Comparison of ENCODE assay signal across 27 mouse cellular contexts in the genomic region with DNA sequence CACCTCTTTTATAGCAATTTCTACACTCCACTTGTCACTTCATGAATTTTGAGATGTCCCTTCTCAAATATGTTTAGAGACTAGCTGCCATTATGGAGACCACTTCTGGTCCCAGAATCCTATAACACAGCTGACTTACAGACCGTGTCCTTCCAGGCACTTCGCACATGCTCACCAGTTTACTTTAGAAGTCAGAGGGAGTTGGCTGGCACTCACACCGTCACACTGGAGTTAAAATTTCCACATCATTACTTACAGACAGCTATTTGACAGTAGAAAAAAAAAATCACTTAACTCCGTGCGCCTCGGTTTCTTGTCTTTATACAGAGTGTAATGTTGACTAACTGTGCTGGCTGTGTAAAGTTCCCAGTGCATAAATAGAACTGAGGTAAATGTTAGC.
DNase-seq lines count a peak whose midpoint lies in the region; ATAC-seq lines count a peak whose summit lies in the region.
"Had no signal": no experiment of that assay in that cellular context is flagged by ENCODE, and none has a peak within 500 bp of the region (broad histone marks: within the 10 kb centered on the region; RNA-seq: fewer than 3 reads in every experiment).

No protein-coding gene starts in this region.

- H3K9ac ChIP-seq in kidney, embryonic 16.5 days (replicated peaks; ENCODE audit: low read length) = no peak overlapping the region
- H3K9ac ChIP-seq in lung, embryonic 15.5 days = no peak overlapping the region
- H3K9ac ChIP-seq in liver, embryonic 16.5 days (ENCODE audit: low read depth, low read length) = no peak overlapping the region
- H3K9ac ChIP-seq: embryonic facial prominence, embryonic 15.5 days; forebrain, embryonic 12.5 days; forebrain, postnatal 0 days; heart, embryonic 15.5 days; hindbrain, embryonic 13.5 days; limb, embryonic 15.5 days; midbrain, embryonic 15.5 days had no signal

- ATAC-seq in kidney, embryonic 16.5 days (ENCODE audit: low FRiP score, low TSS enrichment) = peak; percentile 73; the same call in 1 of the 2 replicates
- ATAC-seq in lung, embryonic 15.5 days (ENCODE audit: borderline replicate concordance, extremely low read depth, low FRiP score, low TSS enrichment) = 0 out of 2 replicates have a peak, but pooled peaks have one; percentile 35
- ATAC-seq in liver, embryonic 16.5 days (ENCODE audit: low read depth) = no peak
- ATAC-seq: CD4-positive, CD25-positive, alpha-beta regulatory T cell, adult 4 months; forebrain, postnatal 0 days; intestine, postnatal 0 days; midbrain, embryonic 15.5 days had no signal

- no peak overlapping the region for H3K4me3 ChIP-seq in kidney, embryonic 16.5 days (ENCODE audit: low read length)
- H3K4me3 ChIP-seq in lung, embryonic 15.5 days = no peak overlapping the region
- no peak overlapping the region for H3K4me3 ChIP-seq in brown adipose tissue, adult 24 weeks (ENCODE audit: insufficient read depth, low read depth, low read length)
- H3K4me3 ChIP-seq in liver, embryonic 16.5 days (ENCODE audit: low read depth, low read length) = no peak overlapping the region
- no peak overlapping the region for H3K4me3 ChIP-seq in hindbrain, embryonic 10.5 days
- H3K4me3 ChIP-seq: embryonic facial prominence, embryonic 10.5 days; embryonic facial prominence, embryonic 15.5 days; forebrain, embryonic 12.5 days; heart, embryonic 15.5 days; hindbrain, embryonic 13.5 days; limb, embryonic 15.5 days; midbrain, embryonic 10.5 days; midbrain, embryonic 15.5 days had no signal

- 38% methylated on average over 6 of the region's 6 CpGs for WGBS in kidney, embryonic 16.5 days
- WGBS in lung, embryonic 15.5 days = 33% methylated on average over 6 of the region's 6 CpGs
- 73% methylated on average over 6 of the region's 6 CpGs for WGBS in liver, embryonic 16.5 days (ENCODE audit: insufficient replicate concordance)
- WGBS in hindbrain, embryonic 10.5 days = 86% methylated on average over 6 of the region's 6 CpGs

- no peak for DNase-seq in kidney, adult 11 months
- DNase-seq in lung, postnatal 14 days = no peak
- DNase-seq in hindbrain, embryonic 10.5 days (ENCODE audit: low spot score) = no peak
- DNase-seq: adrenal gland, postnatal 25 days; cerebellum, adult 8-10 months; cerebellum, postnatal 25 days; forebrain, postnatal 0 days; gastrocnemius, postnatal 14 days; heart, postnatal 36 days; kidney, postnatal 36 days; right cerebral cortex, adult 18-20 months; spleen, adult 18-20 months; thymus, postnatal 14 days had no signal

- no peaks in the 10 kb centered on the region for H3K27me3 ChIP-seq in kidney, embryonic 16.5 days (ENCODE audit: insufficient read depth, low read length)
- H3K27me3 ChIP-seq in lung, embryonic 15.5 days = no peaks in the 10 kb centered on the region
- no peaks in the 10 kb centered on the region for H3K27me3 ChIP-seq in liver, embryonic 16.5 days (ENCODE audit: control insufficient read depth, insufficient read depth, low read depth, low read length)
- no peaks in the 10 kb centered on the region for H3K27me3 ChIP-seq in hindbrain, embryonic 10.5 days (ENCODE audit: insufficient read depth, poor library complexity, severe bottlenecking)
- H3K27me3 ChIP-seq: forebrain, embryonic 12.5 days; heart, embryonic 15.5 days; hindbrain, embryonic 13.5 days; limb, embryonic 15.5 days; midbrain, embryonic 15.5 days had no signal

- no peaks in the 10 kb centered on the region for H3K9me3 ChIP-seq in kidney, embryonic 16.5 days (ENCODE audit: low read length)
- no peaks in the 10 kb centered on the region for H3K9me3 ChIP-seq in lung, embryonic 15.5 days
- H3K9me3 ChIP-seq in liver, embryonic 16.5 days (replicated peaks; ENCODE audit: control insufficient read depth, low read length) = no peaks in the 10 kb centered on the region
- H3K9me3 ChIP-seq in hindbrain, embryonic 10.5 days = no peaks in the 10 kb centered on the region
- H3K9me3 ChIP-seq: embryonic facial prominence, embryonic 10.5 days; embryonic facial prominence, embryonic 15.5 days; forebrain, embryonic 12.5 days; heart, embryonic 15.5 days; hindbrain, embryonic 13.5 days; limb, embryonic 15.5 days; midbrain, embryonic 10.5 days; midbrain, embryonic 15.5 days had no signal

- H3K4me1 ChIP-seq in kidney, embryonic 16.5 days (ENCODE audit: insufficient read depth, low read length) = 0 out of 2 replicates have a peak, but pooled peaks cover 3% of the 10 kb centered on the region
- H3K4me1 ChIP-seq in lung, embryonic 15.5 days = 0 out of 2 replicates have a peak, but pooled peaks cover 6% of the 10 kb centered on the region
- peaks cover 13% of the 10 kb centered on the region for H3K4me1 ChIP-seq in brown adipose tissue, adult 24 weeks (ENCODE audit: control insufficient read depth, insufficient read depth, insufficient read length, low read length)
- peaks cover 26% of the 10 kb centered on the region for H3K4me1 ChIP-seq in liver, embryonic 16.5 days (ENCODE audit: control insufficient read depth, low read depth, low read length)
- peaks cover 21% of the 10 kb centered on the region for H3K4me1 ChIP-seq in hindbrain, embryonic 10.5 days (replicated peaks)
- H3K4me1 ChIP-seq: embryonic facial prominence, embryonic 15.5 days; hindbrain, embryonic 13.5 days; limb, embryonic 15.5 days had no signal

- no peak overlapping the region for H3K4me2 ChIP-seq in kidney, embryonic 16.5 days (replicated peaks; ENCODE audit: low read depth, low read length)
- H3K4me2 ChIP-seq in lung, embryonic 15.5 days = no peak overlapping the region
- no peak overlapping the region for H3K4me2 ChIP-seq in liver, embryonic 16.5 days (ENCODE audit: low read depth, low read length)
- H3K4me2 ChIP-seq: embryonic facial prominence, embryonic 15.5 days; forebrain, embryonic 12.5 days; heart, embryonic 15.5 days; hindbrain, embryonic 13.5 days; limb, embryonic 15.5 days; midbrain, embryonic 15.5 days had no signal

- H3K36me3 ChIP-seq in kidney, embryonic 16.5 days (ENCODE audit: insufficient read depth, low read length) = no peaks in the 10 kb centered on the region
- no peaks in the 10 kb centered on the region for H3K36me3 ChIP-seq in lung, embryonic 15.5 days
- no peaks in the 10 kb centered on the region for H3K36me3 ChIP-seq in liver, embryonic 16.5 days (ENCODE audit: control insufficient read depth, insufficient read depth)
- H3K36me3 ChIP-seq in hindbrain, embryonic 10.5 days = no peaks in the 10 kb centered on the region
- H3K36me3 ChIP-seq: embryonic facial prominence, embryonic 10.5 days; embryonic facial prominence, embryonic 15.5 days; forebrain, embryonic 12.5 days; heart, embryonic 15.5 days; hindbrain, embryonic 13.5 days; limb, embryonic 15.5 days; midbrain, embryonic 10.5 days; midbrain, embryonic 15.5 days had no signal

- no peak overlapping the region for H3K27ac ChIP-seq in kidney, embryonic 16.5 days (ENCODE audit: low read length)
- no peak overlapping the region for H3K27ac ChIP-seq in lung, embryonic 15.5 days
- H3K27ac ChIP-seq in brown adipose tissue, adult 24 weeks (replicated peaks; ENCODE audit: low read depth, low read length) = peak overlapping the region; percentile 47
- H3K27ac ChIP-seq in liver, embryonic 16.5 days (ENCODE audit: low read length) = peak overlapping the region; percentile 73; the same call in 1 of the 2 replicates
- no peak overlapping the region for H3K27ac ChIP-seq in hindbrain, embryonic 10.5 days
- H3K27ac ChIP-seq: embryonic facial prominence, embryonic 10.5 days; embryonic facial prominence, embryonic 15.5 days; forebrain, embryonic 12.5 days; heart, embryonic 15.5 days; hindbrain, embryonic 13.5 days; limb, embryonic 15.5 days; midbrain, embryonic 10.5 days; midbrain, embryonic 15.5 days had no signal

Comparison
In these comparisons a context has a peak if more than half of its experiments do, and no peak if none do; other contexts are left out.
1. H3K27ac ChIP-seq: peak in brown adipose tissue, adult 24 weeks (single experiment) and liver, embryonic 16.5 days (single experiment); none in kidney, embryonic 16.5 days (single experiment), lung, embryonic 15.5 days (single experiment) and hindbrain, embryonic 10.5 days (single experiment).